Mouse (Mus musculus) mammary gland, adult 2 months (tissue): ENCODE measurements around the gene Vmn2r4. TPM values are rescaled to one million over a fixed set of nuclear protein-coding genes. Genes with fewer than 3 reads are reported as not detected.

Source experiments
- polyA plus RNA-seq: library from polyadenylated mRNA; depleted of rRNA; stranded (reverse); fragments of >200 nt; gene quantifications from 2 replicates; pipeline ENCODE4 v1.2.3, GENCODE M21; 2012; ENCODE audit warnings: low replicate concordance; rRNA removed

Gene Vmn2r4
- not detected in 2 replicates for polyA plus RNA-seq

GRCm38 (mm10) chr3:64415268-64415667, at the start of gene Vmn2r4:
Gene Vmn2r4, minus strand, starts transcription at chr3:64415368.

Other genes with a start within 250 kb of the Vmn2r4 start
- gene Vmn2r3, start 125.7 kb downstream of the Vmn2r4 start, polyA plus RNA-seq, result not detected in 2 replicates
- gene Vmn2r5, start 94.5 kb upstream of the Vmn2r4 start, polyA plus RNA-seq, result not detected in 2 replicates
- gene Vmn2r6, start 150.5 kb upstream of the Vmn2r4 start, polyA plus RNA-seq, result not detected in 2 replicates